Mouse (Mus musculus) embryo, embryonic 9.5 days (tissue): ENCODE data around the gene Cpeb3.
"Not testable (repeated sequence)": the region's sequence is repeated elsewhere in the genome, so short reads cannot be mapped to it uniquely, and the experiment has no call there.

Experiments
- DNase-seq: peaks from one replicate; pipeline ENCODE4 v3.0.0-alpha.2; 2017; ENCODE audit errors: extremely low spot score

Cpeb3 gene

DNA sequence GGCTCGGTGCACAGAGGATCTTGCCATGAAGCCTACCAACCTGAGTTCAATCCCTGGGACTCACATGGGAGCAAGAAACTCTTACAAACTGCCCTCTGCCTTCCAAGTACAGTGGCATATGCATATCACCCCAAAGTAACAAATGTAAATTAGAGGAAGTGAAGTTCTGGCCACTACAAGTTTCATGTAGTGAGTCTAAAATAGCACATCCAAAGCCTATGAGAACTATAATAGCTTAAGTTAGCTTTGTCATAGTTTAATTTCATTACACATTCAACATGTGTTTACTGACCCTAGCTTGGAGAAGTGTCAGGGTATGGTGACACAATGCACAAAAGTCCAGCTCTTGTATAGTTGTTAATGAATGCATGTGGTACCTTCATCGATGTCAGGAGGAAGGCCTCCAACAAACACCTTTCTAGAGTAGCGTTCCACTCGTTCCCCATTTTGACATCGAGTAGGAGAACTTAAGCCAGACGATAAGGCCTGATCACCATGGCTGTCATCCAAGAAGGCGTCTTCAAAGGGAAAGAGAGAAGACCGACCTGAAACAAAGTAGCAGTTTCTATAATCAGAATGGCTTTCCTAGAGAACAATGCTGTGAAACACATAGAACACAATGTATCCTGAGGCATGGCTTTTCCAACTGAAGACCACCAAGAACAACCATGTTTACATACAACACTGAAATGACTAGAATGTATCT lies 120.2 kb downstream of the Cpeb3 start:
- DNase-seq, result no peak

DNA sequence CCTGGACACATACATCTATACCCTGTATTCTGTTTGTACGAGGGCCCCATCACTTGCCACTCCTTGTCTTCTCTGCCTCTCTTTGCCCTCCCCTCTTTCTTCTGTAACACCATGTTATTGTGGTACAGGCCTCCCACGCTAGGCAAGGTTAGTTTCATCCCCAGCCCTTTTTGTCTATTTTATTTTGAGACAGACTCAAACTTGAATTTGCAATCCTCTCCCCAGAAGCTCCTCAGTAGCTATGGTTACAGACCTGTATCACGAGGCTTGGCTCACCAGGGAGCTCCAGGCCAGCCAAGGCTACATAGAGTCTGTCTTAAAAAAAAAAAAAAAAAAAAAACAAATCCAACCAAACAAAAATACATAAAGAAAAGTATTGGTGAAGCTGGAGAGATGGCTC lies 123.9 kb downstream of the Cpeb3 start:
- DNase-seq, result no peak

DNA sequence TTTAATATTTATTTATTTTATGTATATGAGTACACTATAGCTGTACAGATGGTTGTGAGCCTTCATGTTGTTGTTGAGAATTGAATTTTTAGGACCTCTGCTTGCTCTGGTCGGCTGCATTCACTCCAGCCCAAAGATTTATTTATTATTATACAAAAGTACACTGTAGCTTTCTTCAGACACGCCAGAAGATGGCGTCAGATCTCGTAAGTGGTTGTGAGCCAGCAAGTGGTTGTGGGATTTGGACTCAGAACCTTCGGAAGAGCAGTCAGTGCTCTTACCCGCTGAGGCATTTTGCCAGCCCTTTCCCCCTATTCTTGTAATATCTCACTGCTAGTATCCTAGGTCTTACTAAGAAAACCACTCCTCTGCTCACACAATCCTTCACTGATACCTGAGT lies 126.9 kb downstream of the Cpeb3 start:
- no peak for DNase-seq

DNA sequence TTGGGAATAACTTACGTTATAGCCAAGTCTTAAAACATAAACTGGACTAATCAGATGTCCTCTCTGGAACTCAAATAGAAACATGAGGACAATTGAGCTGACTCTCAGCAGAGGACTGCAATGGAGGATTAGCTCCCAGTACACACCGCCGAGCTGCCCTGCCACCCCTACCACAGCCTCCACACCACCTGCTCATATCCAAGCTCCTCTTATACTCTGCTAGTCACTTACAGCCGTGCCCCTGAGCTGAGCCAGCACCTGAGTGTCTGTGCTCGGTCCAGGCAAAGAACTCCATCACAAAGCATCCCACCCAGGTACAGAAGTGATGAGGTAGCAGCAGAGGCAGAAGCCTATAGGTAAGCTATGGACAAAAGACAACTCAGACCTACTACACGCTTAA lies 129.2 kb downstream of the Cpeb3 start:
- no peak for DNase-seq

DNA sequence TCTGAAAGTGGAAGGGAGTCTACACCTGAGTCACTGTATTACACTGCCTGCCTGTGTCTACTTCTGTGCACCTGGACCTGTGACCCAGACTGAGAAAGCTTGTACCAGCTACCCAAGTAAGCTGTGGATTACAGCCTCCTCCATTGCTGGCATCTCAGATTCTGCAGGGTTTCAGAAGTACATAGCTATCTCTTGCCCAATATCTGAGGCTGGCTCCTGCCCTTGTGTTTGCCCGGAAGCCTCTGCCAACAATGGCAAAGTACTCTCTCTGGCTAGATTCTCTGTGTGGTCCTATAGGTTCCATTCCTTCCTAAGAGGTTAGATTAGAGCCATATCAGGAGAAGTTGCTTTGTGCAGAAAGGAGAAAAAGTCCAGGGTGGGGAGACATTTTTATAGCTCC lies 129.8 kb downstream of the Cpeb3 start:
- no peak for DNase-seq

DNA sequence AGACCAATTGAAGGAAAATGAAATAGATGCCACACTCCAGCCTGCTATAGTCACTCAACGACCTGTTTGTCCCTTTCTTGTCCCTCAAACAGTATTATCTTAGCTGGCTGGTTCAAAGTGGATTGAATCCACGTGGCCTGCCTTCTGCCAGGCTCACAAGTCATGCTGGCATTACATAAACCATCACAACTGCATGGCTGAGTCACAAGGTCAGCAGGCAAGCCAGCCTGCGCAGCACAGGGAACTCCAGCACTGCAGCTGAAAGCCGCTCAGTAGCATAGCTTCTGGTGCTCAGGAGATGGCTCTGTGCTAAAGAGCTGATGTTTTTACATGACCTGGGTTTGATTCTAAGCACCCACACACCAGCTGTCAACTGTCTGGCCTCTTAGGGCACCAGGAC lies 130.3 kb downstream of the Cpeb3 start:
- DNase-seq, result no peak

DNA sequence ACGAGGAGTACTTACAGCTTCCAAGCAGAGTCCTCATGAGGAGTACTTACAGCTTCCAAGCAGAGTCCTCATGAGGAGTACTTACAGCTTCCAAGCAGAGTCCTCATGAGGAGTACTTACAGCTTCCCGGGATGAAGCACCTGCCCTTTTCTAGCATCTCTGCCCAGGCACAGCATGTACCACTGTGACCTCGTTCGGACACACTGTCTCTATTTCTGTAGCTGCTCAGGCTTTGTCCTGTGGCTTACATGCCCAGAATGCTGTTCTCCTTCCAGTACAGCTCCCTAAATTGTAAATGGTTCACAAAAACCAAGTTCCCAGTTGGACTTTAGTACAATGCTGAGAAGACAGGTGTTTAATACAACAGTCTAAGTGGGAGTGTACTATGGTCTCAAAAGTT lies 131.1 kb downstream of the Cpeb3 start:
- not testable (repeated sequence) for DNase-seq

DNA sequence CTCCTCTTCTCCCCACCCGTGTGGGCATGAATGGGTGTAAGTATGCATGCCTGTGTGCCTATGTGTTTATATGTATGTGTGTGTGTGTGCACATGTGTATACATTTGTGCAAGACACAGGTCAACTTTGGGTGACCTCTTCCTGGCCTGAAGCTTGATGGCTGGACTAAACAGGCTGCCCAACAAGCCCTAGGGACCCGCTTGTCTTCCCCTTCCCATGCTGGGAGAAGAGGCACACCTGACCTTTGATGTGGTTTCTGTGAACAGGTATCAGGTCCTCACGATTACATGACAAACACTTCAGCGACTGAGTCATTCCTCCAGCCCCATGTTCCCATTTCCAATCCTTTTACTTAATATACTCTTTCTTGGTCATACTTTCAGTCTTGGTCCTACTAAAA lies 131.8 kb downstream of the Cpeb3 start:
- DNase-seq, result no peak

DNA sequence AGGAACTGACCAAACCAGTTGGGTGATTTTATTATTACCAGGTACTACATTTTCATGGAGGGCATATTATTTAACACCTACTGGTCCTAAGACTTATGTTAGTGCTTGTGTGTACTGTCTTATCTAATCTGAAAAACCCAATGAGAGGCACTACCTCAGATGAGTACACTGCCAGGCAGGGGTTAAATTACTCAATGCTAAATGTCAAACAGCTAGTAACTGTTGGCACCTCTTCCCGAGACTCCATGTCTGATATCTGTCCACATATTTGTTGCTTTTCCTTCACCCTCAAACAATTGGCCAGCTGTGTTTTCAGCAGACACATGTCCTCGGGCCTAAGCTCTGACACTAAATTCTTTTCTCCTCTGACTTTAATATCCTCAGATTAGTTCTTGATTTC lies 132.3 kb downstream of the Cpeb3 start:
- no peak for DNase-seq

DNA sequence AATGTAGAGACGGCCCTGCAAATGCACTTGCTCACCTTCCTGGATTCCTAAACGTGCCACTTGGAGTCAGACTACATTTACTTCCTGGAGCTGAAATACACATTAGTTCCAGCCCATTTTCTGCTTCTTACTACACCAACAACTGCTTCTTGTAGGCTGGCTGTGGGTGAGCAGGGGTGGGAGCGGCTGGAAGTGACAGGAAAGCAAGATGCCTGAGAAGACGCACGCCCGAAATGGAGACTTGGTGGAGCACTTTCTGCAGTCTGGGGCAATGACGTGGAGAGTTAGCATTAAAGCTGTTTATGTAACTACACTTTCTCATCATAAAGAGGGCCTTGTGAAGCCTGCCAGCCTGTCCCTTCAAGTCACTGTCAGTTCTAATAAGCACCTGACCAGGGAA lies 132.7 kb downstream of the Cpeb3 start:
- no peak for DNase-seq

DNA sequence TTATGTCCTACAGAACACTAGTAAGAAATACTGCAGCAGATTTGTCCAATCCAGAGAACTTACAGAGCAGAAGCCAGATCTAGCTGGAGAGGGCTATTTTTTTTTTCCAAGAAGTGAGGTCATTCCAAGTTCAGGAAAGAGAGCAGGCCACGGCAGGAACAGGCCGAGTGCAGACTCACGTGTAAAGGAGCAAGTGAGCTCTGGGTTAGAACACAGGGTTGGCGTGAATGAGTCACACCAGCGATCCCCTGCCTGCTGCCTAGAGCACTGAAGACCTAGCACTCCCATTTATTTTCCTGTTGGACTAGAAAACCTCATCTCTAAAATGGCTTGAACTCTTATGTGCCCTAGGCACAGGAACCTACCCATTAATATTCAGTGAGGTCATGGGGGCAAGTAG lies 133.7 kb downstream of the Cpeb3 start:
- DNase-seq, result no peak

DNA sequence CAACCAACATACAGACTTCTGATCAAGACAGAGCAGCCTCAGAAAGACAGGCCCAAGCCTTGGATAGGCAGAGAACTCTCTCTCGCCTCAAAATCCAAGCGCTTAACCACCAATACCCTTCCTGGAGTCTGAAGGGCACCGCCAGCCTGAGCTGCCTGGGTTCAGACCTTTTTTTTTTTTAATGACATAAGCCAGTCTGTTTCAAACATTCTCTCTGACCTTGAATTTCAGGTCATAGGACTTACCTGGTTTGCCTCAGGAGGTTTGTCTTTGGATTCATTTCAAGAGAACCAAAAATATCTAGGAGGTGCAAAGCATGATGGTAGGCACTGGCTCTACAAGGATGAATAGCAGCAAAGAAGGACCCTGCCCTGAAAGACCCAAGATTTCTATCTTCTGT lies 134.1 kb downstream of the Cpeb3 start:
- DNase-seq, result no peak

DNA sequence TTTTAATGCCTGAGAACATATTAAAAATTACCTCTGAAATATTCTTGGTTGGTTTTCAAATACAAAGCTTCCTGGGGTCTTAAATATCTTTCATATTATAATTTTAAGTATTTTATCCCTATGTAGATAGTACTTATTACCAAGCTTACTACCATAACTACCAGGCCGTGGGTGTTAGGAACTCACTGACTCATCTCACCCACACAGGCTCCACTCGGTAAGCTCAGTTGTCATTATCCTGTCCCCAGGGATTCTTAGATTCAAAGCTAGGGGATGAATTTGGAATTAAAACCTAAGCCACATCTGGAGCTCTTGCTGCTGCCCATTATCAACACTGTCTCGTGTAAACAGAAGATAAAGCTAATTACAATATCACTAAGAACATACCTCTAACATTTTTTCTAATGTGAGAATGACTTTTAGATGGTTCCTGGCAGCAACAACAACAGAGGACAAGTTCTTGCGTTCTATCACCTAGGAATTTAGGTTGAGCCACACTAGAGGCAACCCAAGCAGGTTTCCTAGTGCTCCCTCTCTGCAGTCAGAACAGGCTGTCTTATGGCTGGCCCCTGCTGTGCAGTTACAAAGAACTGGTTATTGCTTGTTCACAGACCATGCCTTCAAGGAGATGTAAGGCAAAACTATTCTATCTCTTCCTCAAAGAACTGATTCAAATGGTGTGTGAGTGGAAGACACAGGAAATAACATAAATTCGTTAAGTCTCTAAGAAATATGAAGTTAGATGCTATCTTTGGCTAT lies 135.4 kb downstream of the Cpeb3 start:
- DNase-seq, result no peak

DNA sequence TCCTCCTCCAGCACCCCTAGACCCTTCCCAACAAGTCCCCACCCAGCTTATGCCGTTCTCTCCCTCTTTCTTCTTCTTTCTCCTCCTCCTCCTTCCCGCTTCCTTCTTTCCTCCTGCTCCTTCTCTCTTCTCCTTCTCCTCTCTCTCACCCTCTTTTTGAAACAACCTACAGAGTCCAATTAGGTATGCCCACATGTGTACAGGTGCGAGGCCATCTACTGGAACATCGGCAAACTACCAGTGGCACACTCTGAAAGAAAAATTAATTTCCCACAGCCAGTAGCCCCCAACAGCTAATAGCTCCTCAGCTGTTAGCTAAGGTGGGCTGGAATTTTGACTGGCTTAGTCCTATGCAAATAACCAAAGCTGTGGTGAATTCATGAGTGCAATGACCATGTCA lies 139.2 kb downstream of the Cpeb3 start:
- DNase-seq, result no peak

DNA sequence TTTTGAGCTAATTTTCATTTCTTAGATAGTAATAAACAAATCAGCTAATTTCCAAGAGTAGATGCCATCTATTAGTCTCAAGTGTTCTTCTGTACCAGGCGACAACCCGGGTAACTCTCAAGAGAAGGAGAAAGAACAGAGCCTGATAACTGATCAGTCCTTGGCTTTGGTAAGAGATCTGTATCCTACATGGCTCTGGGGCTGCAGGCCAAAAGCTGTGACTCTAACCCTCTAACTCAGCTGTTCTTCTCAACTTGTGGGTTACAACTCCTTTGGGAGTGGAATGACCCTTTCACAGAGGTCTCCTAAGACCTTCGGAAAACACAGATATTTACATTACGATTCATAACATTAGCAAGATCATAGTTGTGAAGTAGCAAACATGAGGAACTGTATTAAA lies 148.3 kb downstream of the Cpeb3 start:
- no peak for DNase-seq

DNA sequence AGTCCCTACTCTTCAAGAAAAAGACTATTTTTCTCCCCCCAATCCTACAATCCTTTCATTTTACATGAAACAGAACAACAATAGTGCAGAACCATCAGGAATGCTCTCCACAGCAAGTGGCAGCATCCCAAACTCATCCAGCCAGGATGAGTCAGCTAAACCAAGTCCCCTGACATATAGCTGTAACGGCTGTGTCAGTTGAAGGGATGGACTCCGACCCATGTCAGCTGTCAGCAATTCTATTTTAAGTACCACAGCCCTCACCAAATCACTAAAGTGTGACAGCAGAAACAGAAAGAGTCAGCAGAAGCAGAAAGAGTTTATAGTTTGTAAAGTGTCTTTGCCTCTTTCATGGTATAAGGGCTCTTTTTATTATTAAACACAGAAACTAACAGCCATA lies 148.8 kb downstream of the Cpeb3 start:
- DNase-seq, result no peak

DNA sequence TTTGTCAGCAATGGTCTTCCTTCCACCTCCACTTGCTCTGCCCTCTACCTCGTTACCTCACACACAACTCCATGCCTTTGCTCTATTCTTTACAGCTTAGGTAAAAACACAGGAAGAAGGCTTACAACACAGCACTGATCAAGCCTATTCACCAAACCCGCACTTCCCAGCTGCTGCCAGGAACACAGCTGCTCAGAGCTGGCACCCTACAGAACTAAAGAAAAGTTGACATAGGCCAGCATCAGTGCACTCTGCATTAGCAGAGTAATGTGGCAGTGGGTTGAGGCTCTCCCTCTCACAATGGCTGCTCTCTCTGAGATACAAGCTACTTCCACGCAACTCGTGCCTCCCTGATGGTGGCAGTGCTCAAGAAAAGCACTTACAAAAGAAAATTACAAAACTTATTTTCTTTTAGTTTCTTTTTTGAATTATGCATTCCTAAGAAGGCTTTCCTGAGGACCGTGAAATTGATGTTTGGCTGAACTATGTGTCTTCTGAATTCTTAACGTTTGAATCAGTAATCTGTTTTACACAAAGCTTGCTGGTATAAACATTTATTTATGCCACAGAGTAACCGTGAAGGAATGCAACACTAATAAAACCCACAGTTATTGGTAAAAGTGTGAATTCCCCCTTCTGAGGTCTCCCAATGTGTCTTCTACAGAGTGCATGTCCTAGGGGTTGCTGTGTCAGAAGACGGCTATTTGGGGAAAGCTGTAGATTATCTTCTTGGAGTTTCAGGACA lies 151.1 kb downstream of the Cpeb3 start:
- no peak for DNase-seq

DNA sequence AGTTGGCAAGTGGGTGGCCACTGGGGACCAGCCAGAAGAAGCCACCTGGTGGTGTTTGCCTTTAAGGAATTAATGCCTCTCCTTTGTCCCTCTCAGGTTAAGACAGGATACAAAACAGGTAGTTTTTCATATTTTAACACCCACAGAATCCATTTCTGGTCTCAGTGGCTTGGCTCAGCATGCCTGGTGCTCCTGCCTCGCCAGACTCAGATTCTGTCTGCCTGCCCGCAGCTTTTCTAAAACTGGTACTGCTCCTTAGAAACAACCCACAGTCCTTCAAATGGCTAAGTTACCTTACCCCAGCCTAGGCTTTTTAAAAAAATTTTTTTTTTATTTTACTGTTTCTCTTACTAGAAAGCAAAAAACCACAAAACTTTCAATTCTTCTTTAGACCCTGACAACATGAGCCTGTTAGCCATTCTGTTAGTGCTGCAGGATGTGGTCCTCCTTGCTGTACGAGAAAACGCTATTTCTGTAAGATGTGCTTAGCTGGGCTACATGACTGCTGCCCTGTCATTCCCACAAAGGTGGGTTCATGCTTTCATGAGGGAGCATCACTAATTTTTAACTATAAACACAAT lies 152.3 kb downstream of the Cpeb3 start:
- no peak for DNase-seq

DNA sequence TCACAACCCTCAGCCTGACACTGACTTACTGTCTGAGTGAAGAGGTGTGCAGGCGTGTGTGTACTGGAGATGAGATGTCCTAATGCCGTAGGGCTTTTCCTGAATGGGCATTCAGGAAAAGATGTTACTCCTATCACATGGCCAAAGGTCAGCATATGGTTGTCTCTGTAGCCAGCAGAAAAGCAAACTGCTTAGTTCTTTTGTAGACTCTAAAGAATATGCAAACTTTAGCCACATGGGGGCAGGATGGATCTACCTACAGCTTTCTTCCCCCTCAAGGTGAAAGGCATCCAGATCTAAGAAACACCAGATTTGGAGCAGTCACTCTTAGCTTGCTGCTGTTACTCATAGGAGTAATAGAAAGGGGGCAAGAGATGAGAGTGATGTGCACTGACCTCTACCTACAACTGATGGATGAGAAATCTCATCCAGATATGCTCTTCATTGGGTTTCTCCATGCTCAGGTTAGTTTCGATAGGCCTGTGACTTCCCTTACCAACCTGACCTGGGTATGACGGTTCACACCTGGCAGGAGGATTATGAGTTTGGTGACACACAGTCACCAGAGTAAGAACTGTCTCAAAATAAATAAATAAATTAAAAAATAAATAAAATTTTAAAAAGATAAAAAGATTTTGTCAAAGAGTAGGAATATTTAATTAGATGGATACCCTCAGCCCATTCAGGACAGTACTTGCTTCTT lies 157.6 kb downstream of the Cpeb3 start:
- peak; percentile 64 for DNase-seq

DNA sequence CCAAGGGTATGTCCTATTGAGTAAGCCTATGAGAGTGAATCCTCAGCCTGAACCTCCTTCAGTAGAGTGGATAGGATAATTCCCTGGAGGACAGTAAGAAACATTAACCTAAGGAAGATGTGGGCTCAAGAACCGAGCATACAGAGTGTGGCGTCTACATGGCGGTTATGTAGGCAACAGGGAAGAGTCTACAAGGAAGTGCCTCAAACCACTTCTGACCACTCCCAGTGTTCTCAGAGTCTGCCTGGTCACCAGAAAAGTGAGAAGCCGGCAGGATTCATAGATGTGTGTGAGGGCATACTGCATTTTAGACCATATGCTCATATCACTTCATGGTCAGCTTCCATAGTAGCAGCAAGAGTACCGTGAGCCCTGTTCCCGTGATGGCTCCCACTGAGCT lies 159.9 kb downstream of the Cpeb3 start:
- DNase-seq, result no peak

DNA sequence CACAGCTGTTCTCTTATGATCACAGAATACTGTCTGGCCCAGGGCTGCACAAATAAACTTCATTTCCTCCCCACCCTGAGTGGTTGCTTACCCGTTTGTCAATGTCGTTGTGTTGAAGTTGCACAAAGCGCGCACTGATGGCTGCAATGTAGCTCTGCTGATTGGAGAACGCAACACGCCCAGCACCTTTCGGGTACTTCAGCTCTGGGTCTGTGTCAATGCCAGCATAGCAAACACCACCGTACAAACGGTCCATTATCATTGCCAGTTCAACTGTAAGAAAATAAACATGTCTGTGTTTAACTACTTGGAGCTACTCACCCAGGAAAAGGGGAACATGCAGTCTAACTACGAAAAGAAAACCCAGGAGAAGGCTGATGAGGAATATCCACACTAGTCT lies 164.0 kb downstream of the Cpeb3 start:
- no peak for DNase-seq

DNA sequence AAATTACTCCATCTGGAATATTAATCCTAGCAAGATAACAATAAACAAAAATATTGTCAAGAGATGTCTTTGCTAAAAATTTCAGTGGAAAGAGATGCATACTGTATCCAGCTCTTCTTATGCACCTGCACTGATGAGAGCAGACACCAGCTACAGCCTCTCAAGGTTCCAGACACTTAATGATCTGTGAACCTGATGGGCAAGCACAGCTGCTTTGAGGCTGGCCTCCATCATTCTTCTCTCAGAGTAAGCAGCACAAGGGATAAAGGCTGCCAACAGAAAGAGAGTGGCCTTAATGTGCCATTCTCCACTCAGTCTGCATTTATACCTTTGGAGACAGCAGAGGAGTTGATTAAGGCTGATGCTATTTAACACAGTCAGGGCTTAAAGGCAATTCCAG lies 167.5 kb downstream of the Cpeb3 start:
- DNase-seq, result no peak
